Mouse (Mus musculus) CH12.LX (cell line): ENCODE data around the gene Ccnd3. TPM values are rescaled to one million over a fixed set of nuclear protein-coding genes. Genes with fewer than 3 reads are reported as not detected.
A peak's percentile ranks its signal among the peaks of the same experiment; 100 is the strongest.

Experiments used
- DNase-seq: peaks from one replicate; pipeline ENCODE4 v3.0.0-alpha.2; 2013; ENCODE audit errors: extremely low read depth
- H3K27ac ChIP-seq: 2 replicates; pipeline ENCODE4 v1.5.1; 2012; ENCODE audit warnings: low read depth, mild to moderate bottlenecking, control low read depth, moderate library complexity; ENCODE audit not compliant: insufficient read depth
- H3K27me3 ChIP-seq: replicated peaks from 2 replicates; pipeline ENCODE3; 2012; ENCODE audit warnings: inconsistent platforms
- H3K36me3 ChIP-seq, 2 experiments: replicated peaks in 1 of 2; 2 replicates each; pipeline versions ENCODE3 to v1.6.1; 2012; ENCODE audit warnings: inconsistent platforms in 1 of 2, low read length in 1 of 2, mild to moderate bottlenecking in 1 of 2, mixed read lengths in 1 of 2, moderate library complexity in 1 of 2; ENCODE audit not compliant: control insufficient read depth in 1 of 2, insufficient read depth in 1 of 2
- H3K4me1 ChIP-seq, 2 experiments: 2 replicates each; pipeline ENCODE4 v1.6.1; 2012; ENCODE audit warnings: inconsistent platforms in 1 of 2, moderate library complexity in 1 of 2; ENCODE audit not compliant: insufficient read depth in 2 of 2, control insufficient read depth in 1 of 2
- H3K4me2 ChIP-seq: 2 replicates; pipeline ENCODE4 v1.6.1; 2012; ENCODE audit warnings: low read depth, mild to moderate bottlenecking, control low read depth; ENCODE audit not compliant: poor library complexity, insufficient read depth, severe bottlenecking
- H3K4me3 ChIP-seq, 3 experiments: fragments of 150-350 bp in 1 of 3; sonication (generic) in 1 of 3; replicated peaks in 1 of 3; 2 replicates each; pipeline versions ENCODE3 to v1.5.1; 2011 to 2012; ENCODE audit warnings: low read depth in 2 of 3, low read length in 2 of 3, mild to moderate bottlenecking in 2 of 3, moderate library complexity in 2 of 3, control low read depth in 1 of 3, improper control_type of control experiment in 1 of 3, inconsistent platforms in 1 of 3, mixed read lengths in 1 of 3; ENCODE audit not compliant: poor library complexity in 1 of 3
- H3K79me2 ChIP-seq: replicated peaks from 2 replicates; pipeline ENCODE4 v1.6.1; 2012; ENCODE audit warnings: mild to moderate bottlenecking, moderate library complexity; ENCODE audit not compliant: control insufficient read depth, poor library complexity, insufficient read depth, severe bottlenecking; ENCODE audit errors: extremely low read depth
- H3K9ac ChIP-seq: 2 replicates; pipeline ENCODE4 v1.6.1; 2012; ENCODE audit warnings: low read depth, mild to moderate bottlenecking, control low read depth, moderate library complexity; ENCODE audit not compliant: insufficient read depth
- H3K9me3 ChIP-seq: replicated peaks from 2 replicates; pipeline ENCODE3; 2012; ENCODE audit warnings: low read length, inconsistent platforms, mixed read lengths
- BHLHE40 ChIP-seq: IDR thresholded peaks from 2 replicates; pipeline ENCODE4 v1.6.1; 2011; ENCODE audit warnings: mild to moderate bottlenecking, low read depth, low read length, improper control_type of control experiment
- CHD1 ChIP-seq: IDR thresholded peaks from 2 replicates; pipeline ENCODE4 v1.6.1; 2012; ENCODE audit warnings: low read depth, low read length, improper control_type of control experiment, inconsistent platforms
- CHD2 ChIP-seq: IDR thresholded peaks from 2 replicates; pipeline ENCODE4 v1.6.1; 2011; ENCODE audit warnings: low read length, improper control_type of control experiment
- CTCF ChIP-seq, 2 experiments: IDR thresholded peaks in 1 of 2; conservative IDR thresholded peaks in 1 of 2; 2 replicates each; pipeline ENCODE4 v1.5.1; 2011 to 2012; ENCODE audit warnings: low read depth in 2 of 2, low read length in 2 of 2, improper control_type of control experiment in 1 of 2, inconsistent platforms in 1 of 2, mild to moderate bottlenecking in 1 of 2, moderate library complexity in 1 of 2
- E2F4 ChIP-seq: IDR thresholded peaks from 2 replicates; pipeline ENCODE4 v1.6.1; 2011; ENCODE audit warnings: low read depth, low read length, improper control_type of control experiment; ENCODE audit not compliant: insufficient replicate concordance
- EP300 ChIP-seq: IDR thresholded peaks from 2 replicates; pipeline ENCODE4 v1.6.1; 2011; ENCODE audit warnings: low read length, improper control_type of control experiment
- ETS1 ChIP-seq: conservative IDR thresholded peaks from 2 replicates; pipeline ENCODE4 v1.6.1; 2012; ENCODE audit warnings: low read depth, mild to moderate bottlenecking, inconsistent platforms, low read length, improper control_type of control experiment, moderate library complexity
- GABPA ChIP-seq: IDR thresholded peaks from 2 replicates; pipeline ENCODE4 v1.6.1; 2012; ENCODE audit warnings: low read depth, low read length, improper control_type of control experiment, inconsistent platforms; ENCODE audit not compliant: insufficient replicate concordance
- HCFC1 ChIP-seq: IDR thresholded peaks from 2 replicates; pipeline ENCODE4 v1.6.1; 2012; ENCODE audit warnings: low read depth, mild to moderate bottlenecking, inconsistent platforms, low read length, improper control_type of control experiment
- IRF4 ChIP-seq: IDR thresholded peaks from 2 replicates; pipeline ENCODE4 v1.6.1; 2014; ENCODE audit warnings: low read depth, mild to moderate bottlenecking, inconsistent platforms, low read length, improper control_type of control experiment
- JUN ChIP-seq: IDR thresholded peaks from 2 replicates; pipeline ENCODE4 v1.6.1; 2011; ENCODE audit warnings: low read depth, mild to moderate bottlenecking, low read length, improper control_type of control experiment, moderate library complexity; ENCODE audit not compliant: insufficient read depth
- JUND ChIP-seq: conservative IDR thresholded peaks from 2 replicates; pipeline ENCODE4 v1.6.1; 2011; ENCODE audit warnings: low read depth, low read length, improper control_type of control experiment
- KAT2A ChIP-seq: IDR thresholded peaks from 2 replicates; pipeline ENCODE4 v1.6.1; 2012; ENCODE audit warnings: low read length, improper control_type of control experiment, inconsistent platforms; ENCODE audit not compliant: insufficient replicate concordance
- MAFK ChIP-seq: IDR thresholded peaks from 2 replicates; pipeline ENCODE4 v1.6.1; 2011; ENCODE audit warnings: low read length, improper control_type of control experiment; ENCODE audit not compliant: insufficient replicate concordance
- MAX ChIP-seq: IDR thresholded peaks from 2 replicates; pipeline ENCODE4 v1.6.1; 2011; ENCODE audit warnings: low read length, improper control_type of control experiment
- MAZ ChIP-seq: IDR thresholded peaks from 2 replicates; pipeline ENCODE4 v1.6.1; 2012; ENCODE audit warnings: low read depth, mild to moderate bottlenecking, inconsistent platforms, low read length, improper control_type of control experiment, moderate library complexity
- MEF2A ChIP-seq: IDR thresholded peaks from 2 replicates; pipeline ENCODE4 v1.6.1; 2014; ENCODE audit warnings: low read depth, mild to moderate bottlenecking, inconsistent platforms, low read length, improper control_type of control experiment, borderline replicate concordance
- NELFE ChIP-seq: IDR thresholded peaks from 2 replicates; pipeline ENCODE4 v1.6.1; 2011; ENCODE audit warnings: low read depth, low read length, improper control_type of control experiment
- NRF1 ChIP-seq: IDR thresholded peaks from 2 replicates; pipeline ENCODE4 v1.6.1; 2014; ENCODE audit warnings: low read depth, mild to moderate bottlenecking, inconsistent platforms, low read length, improper control_type of control experiment, moderate library complexity
- POLR2A ChIP-seq: IDR thresholded peaks from 2 replicates; pipeline ENCODE4 v1.6.1; 2011; ENCODE audit warnings: low read depth, mild to moderate bottlenecking, improper control_type of control experiment, low read length
- RAD21 ChIP-seq: IDR thresholded peaks from 2 replicates; pipeline ENCODE4 v1.6.1; 2011; ENCODE audit warnings: low read depth, mild to moderate bottlenecking, low read length, improper control_type of control experiment, moderate library complexity
- RCOR1 ChIP-seq: conservative IDR thresholded peaks from 2 replicates; pipeline ENCODE4 v1.6.1; 2012; ENCODE audit warnings: low read depth, mild to moderate bottlenecking, inconsistent platforms, low read length, improper control_type of control experiment
- TBP ChIP-seq: conservative IDR thresholded peaks from 2 replicates; pipeline ENCODE4 v1.6.1; 2011; ENCODE audit warnings: low read depth, low read length, improper control_type of control experiment
- TCF12 ChIP-seq: IDR thresholded peaks from 2 replicates; pipeline ENCODE4 v1.6.1; 2014; ENCODE audit warnings: low read depth, mild to moderate bottlenecking, inconsistent platforms, low read length, improper control_type of control experiment
- USF2 ChIP-seq: conservative IDR thresholded peaks from 2 replicates; pipeline ENCODE4 v1.6.1; 2011; ENCODE audit warnings: low read depth, low read length, improper control_type of control experiment
- ZC3H11A ChIP-seq: IDR thresholded peaks from 2 replicates; pipeline ENCODE4 v1.6.1; 2012; ENCODE audit warnings: low read depth, mild to moderate bottlenecking, inconsistent platforms, low read length, improper control_type of control experiment
- ZKSCAN1 ChIP-seq: IDR thresholded peaks from 2 replicates; pipeline ENCODE4 v1.6.1; 2012; ENCODE audit warnings: low read depth, inconsistent platforms, low read length, improper control_type of control experiment, borderline replicate concordance
- ZNF384 ChIP-seq: IDR thresholded peaks from 2 replicates; pipeline ENCODE4 v1.6.1; 2012; ENCODE audit warnings: low read depth, low read length, improper control_type of control experiment, inconsistent platforms
- dilution Hi-C: fragments of 300-500 bp; cut with MboI; formaldehyde crosslinking; loops from 2 replicates; pipeline ENCODE4 v1.14.3; 2020; ENCODE audit warnings: low sequenced_read_pairs; ENCODE audit not compliant: extremely low pct_unique_long_range_greater_than_20kb, extremely low pct_ligation_motif_present
- in situ Hi-C: fragments of 300-500 bp; cut with MboI; formaldehyde crosslinking; loops from 3 replicates; pipeline ENCODE4 v1.14.3; 2019; ENCODE audit warnings: low sequenced_read_pairs, low pct_ligation_motif_present, low pct_unique_long_range_greater_than_20kb, mixed read lengths
- polyA plus RNA-seq: library from polyadenylated mRNA; unstranded; fragments of >175 nt; gene quantifications from 2 replicates; pipeline ENCODE4 v1.2.1, GENCODE M21; 2012; ENCODE audit warnings: low read depth; ENCODE audit not compliant: insufficient read length
- total RNA-seq, 2 experiments: library from RNA; depleted of rRNA; stranded (reverse); fragments of 300-350 nt in 1 of 2; fragments of >200 nt in 1 of 2; gene quantifications; 2 replicates each; pipeline ENCODE4 v1.2.3; 2012 to 2014

Gene Ccnd3
- total and polyA plus RNA-seq, 3 experiments: 30.6 to 121 (median 48.7) TPM

DNA sequence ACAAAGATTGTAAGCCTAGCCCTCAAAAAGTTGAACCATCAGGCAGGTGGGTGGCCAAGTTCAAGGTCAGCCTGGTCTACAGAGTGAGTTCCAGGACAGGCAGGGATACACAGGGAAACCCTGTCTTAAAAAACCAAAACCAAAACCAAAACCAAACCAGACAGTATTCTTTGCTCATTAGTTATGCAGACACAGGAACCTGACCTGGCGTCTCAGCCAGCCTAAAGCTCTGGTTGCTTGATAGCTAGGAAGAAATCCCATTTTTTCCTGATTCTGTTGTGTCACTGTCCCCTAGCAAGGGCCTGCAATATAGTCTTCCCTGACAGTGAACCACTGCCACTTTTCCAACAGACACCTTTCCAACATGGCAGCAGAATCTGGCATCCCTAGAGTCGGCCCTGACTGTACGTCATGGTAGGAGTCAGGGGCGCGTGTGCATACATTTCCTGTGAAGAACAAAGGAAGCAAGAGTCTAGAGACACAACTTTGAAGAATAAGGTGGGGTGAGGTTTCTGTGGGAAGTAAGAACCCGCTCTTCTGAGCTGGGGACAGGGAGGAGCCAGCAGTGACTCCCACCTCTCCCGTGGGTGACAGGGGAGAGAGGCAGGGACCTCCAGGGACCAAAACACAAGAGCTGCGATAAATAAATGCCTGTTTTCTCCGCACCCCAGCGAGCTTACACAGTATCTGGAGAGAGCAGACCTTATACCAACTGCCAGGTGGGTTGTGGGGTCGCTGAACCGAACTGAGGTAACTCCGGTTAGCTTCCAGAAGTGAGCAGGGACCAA, 95.9 kb downstream of the Ccnd3 start:
- no peak for DNase-seq
- H3K36me3 ChIP-seq: peaks cover 69 to 93% of the 10 kb centered on the region in 2 experiments
- H3K9me3 ChIP-seq: no peaks in the 10 kb centered on the region
- in situ Hi-C loops (loop anchor here (5.0 to 25.0 kb wide), 2 partner anchors 88 to 213 kb away; partner anchors contain the start of gene Guca1b), dilution Hi-C loops (no loop called here)
- no peak overlapping the region for H3K9ac ChIP-seq
- no peaks in the 10 kb centered on the region for H3K79me2 ChIP-seq
- no peak overlapping the region for H3K4me3 ChIP-seq
- no peaks in the 10 kb centered on the region for H3K27me3 ChIP-seq
- TF ChIP-seq CHD2 (no peak), JUND (no peak), NRF1 (no peak), MEF2A (no peak), RCOR1 (no peak), JUN (no peak), CHD1 (no peak), ZKSCAN1 (no peak), EP300 (no peak), MAFK (no peak), E2F4 (no peak), ZC3H11A (no peak), MAX (no peak), POLR2A (no peak), ZNF384 (no peak)
- peaks cover 4 to 34% of the 10 kb centered on the region in 2 experiments; a peak in 3 of 4 replicates for H3K4me1 ChIP-seq
- no peak overlapping the region for H3K4me2 ChIP-seq
- H3K27ac ChIP-seq: peak overlapping the region; percentile 24

DNA sequence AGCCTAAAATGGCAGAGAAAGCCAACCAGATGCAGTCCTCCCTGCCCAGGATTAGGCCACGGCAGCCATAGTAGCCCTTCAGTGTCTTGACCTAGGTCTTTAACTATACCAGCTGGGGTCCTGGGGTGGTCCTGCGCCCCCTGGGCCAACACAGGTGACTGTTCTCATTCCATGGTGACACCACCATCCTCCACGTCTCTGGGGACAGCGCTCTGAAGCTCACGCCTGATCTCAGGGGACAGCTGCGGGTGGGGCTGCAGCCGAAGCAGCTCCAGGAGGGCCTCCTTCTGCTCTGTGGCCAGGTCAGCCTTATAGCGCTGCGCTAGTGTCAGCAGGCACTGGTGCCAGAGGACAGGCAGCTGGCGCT, 96.5 kb downstream of the Ccnd3 start:
- Histone ChIP-seq H3K27ac (peak overlapping the region; percentile 24; the same call in 1 of the 2 replicates), H3K4me2 (no peak overlapping the region), H3K9me3 (no peaks in the 10 kb centered on the region), H3K27me3 (no peaks in the 10 kb centered on the region), H3K79me2 (no peaks in the 10 kb centered on the region), H3K4me1 (peaks cover 3 to 28% of the 10 kb centered on the region in 2 experiments; a peak in 3 of 4 replicates), H3K9ac (no peak overlapping the region), H3K36me3 (peaks cover 74 to 92% of the 10 kb centered on the region in 2 experiments), H3K4me3 (no peak overlapping the region)
- TF ChIP-seq NELFE: no peak
- TF ChIP-seq IRF4: no peak
- no peak for TF ChIP-seq CHD2
- no peak for TF ChIP-seq KAT2A
- TF ChIP-seq MAZ: no peak
- no peak for TF ChIP-seq ETS1
- TF ChIP-seq HCFC1: no peak
- TF ChIP-seq BHLHE40: no peak
- no peak for TF ChIP-seq TBP
- no peak for TF ChIP-seq USF2
- TF ChIP-seq GABPA: no peak
- no peak for TF ChIP-seq EP300
- no peak for TF ChIP-seq E2F4
- TF ChIP-seq MAFK: no peak
- TF ChIP-seq CTCF (conservative IDR thresholded peaks at IDR 0.05 in 1 of 2, IDR thresholded peaks at IDR 0.05 in 1 of 2; ENCODE audit: low read depth in 2 of 2, low read length in 2 of 2): no peak
- no peak for TF ChIP-seq RAD21
- no peak for TF ChIP-seq TCF12
- dilution Hi-C loops: no loop called here
- in situ Hi-C loops: loop anchor here (5.0 to 25.0 kb wide), 2 partner anchors 89 to 214 kb away; partner anchors contain the start of gene Guca1b
- no peak for DNase-seq
